Mouse (Mus musculus): ENCODE data around the gene Spata20. TPM values are rescaled to one million over a fixed set of nuclear protein-coding genes. Genes with fewer than 3 reads are reported as not detected.

Spata20 gene
- polyA plus RNA-seq (2015; fragmentation: Nextera tagmentation; extraction: Ambion mirVana), result 0.13 and 0.16 TPM in 2 replicates

GRCm38 (mm10) chr11:94486001-94486400 is at the start of gene Spata20:
Spata20 (minus strand) TSS chr11:94486179.
- WGBS, result 4% methylated on average over 24 of the region's 24 CpGs
- H3K4me1 ChIP-seq (ENCODE audit: control insufficient read depth, insufficient read depth, low read length), result 0 out of 2 replicates have a peak, but pooled peaks cover 4% of the 10 kb centered on the region
- H3K36me3 ChIP-seq (ENCODE audit: control insufficient read depth, insufficient read depth, low read length), result no peaks in the 10 kb centered on the region
- H3K4me2 ChIP-seq (ENCODE audit: low read depth, low read length), result peak within 1 kb of the TSS; percentile 47
- peak within 1 kb of the TSS; percentile 27; the same call in 1 of the 2 replicates for H3K4me3 ChIP-seq (ENCODE audit: low read length)
- no peak within 1 kb of the TSS for H3K27ac ChIP-seq (ENCODE audit: low read length)
- H3K9me3 ChIP-seq (ENCODE audit: control insufficient read depth, low read length), result no peaks in the 10 kb centered on the region
- H3K27me3 ChIP-seq (replicated peaks; ENCODE audit: control insufficient read depth, insufficient read depth, low read length), result peaks cover 7% of the 10 kb centered on the region; the same call in 1 of the 2 replicates
- peak; percentile 66; the same call in 1 of the 2 replicates for ATAC-seq
- H3K9ac ChIP-seq (ENCODE audit: low read depth, low read length), result no peak within 1 kb of the TSS

GRCm38 (mm10) chr11:94533171-94533570 is 47.2 kb upstream of the Spata20 start:
- H3K4me2 ChIP-seq (ENCODE audit: low read depth, low read length), result no peak overlapping the region
- WGBS, result 81% methylated on average over 8 of the region's 8 CpGs

GRCm38 (mm10) chr11:94528879-94529278 is 42.9 kb upstream of the Spata20 start:
- no peak overlapping the region for H3K4me3 ChIP-seq (ENCODE audit: low read length)
- WGBS, result 41% methylated on average over 3 of the region's 3 CpGs
- H3K27ac ChIP-seq (ENCODE audit: low read length), result no peak overlapping the region
- H3K4me2 ChIP-seq (ENCODE audit: low read depth, low read length), result no peak overlapping the region
- no peak for ATAC-seq
- peaks cover 10% of the 10 kb centered on the region; the same call in 1 of the 2 replicates for H3K4me1 ChIP-seq (ENCODE audit: control insufficient read depth, insufficient read depth, low read length)
- no peak overlapping the region for H3K9ac ChIP-seq (ENCODE audit: low read depth, low read length)
- no peaks in the 10 kb centered on the region for H3K36me3 ChIP-seq (ENCODE audit: control insufficient read depth, insufficient read depth, low read length)
- no peaks in the 10 kb centered on the region for H3K27me3 ChIP-seq (replicated peaks; ENCODE audit: control insufficient read depth, insufficient read depth, low read length)
- H3K9me3 ChIP-seq (ENCODE audit: control insufficient read depth, low read length), result no peaks in the 10 kb centered on the region

More at GRCm38 (mm10) chr11:94533171-94533570, 47.2 kb upstream of the Spata20 start:
- H3K36me3 ChIP-seq (ENCODE audit: control insufficient read depth, insufficient read depth, low read length), result no peaks in the 10 kb centered on the region
- H3K27ac ChIP-seq (ENCODE audit: low read length), result no peak overlapping the region
- no peak for ATAC-seq
- no peak overlapping the region for H3K4me3 ChIP-seq (ENCODE audit: low read length)
- H3K4me1 ChIP-seq (ENCODE audit: control insufficient read depth, insufficient read depth, low read length), result peaks cover 8% of the 10 kb centered on the region; the same call in 1 of the 2 replicates
- no peaks in the 10 kb centered on the region for H3K27me3 ChIP-seq (replicated peaks; ENCODE audit: control insufficient read depth, insufficient read depth, low read length)
- H3K9ac ChIP-seq (ENCODE audit: low read depth, low read length), result no peak overlapping the region
- H3K9me3 ChIP-seq (ENCODE audit: control insufficient read depth, low read length), result no peaks in the 10 kb centered on the region

- Histone ChIP-seq H3K4me1 (ENCODE audit: control insufficient read depth, insufficient read depth, low read length) (peaks cover 6% of the 10 kb centered on the region; the same call in 1 of the 2 replicates), H3K36me3 (ENCODE audit: control insufficient read depth, insufficient read depth, low read length) (no peaks in the 10 kb centered on the region), H3K4me3 (ENCODE audit: low read length) (no peak overlapping the region), H3K27ac (ENCODE audit: low read length) (peak overlapping the region; percentile 50), H3K9me3 (ENCODE audit: control insufficient read depth, low read length) (no peaks in the 10 kb centered on the region), H3K9ac (ENCODE audit: low read depth, low read length) (no peak overlapping the region), H3K27me3 (replicated peaks; ENCODE audit: control insufficient read depth, insufficient read depth, low read length) (no peaks in the 10 kb centered on the region), H3K4me2 (ENCODE audit: low read depth, low read length) (no peak overlapping the region)
- ATAC-seq, result 0 out of 2 replicates have a peak, but pooled peaks have one; percentile 27
- 43% methylated on average over 9 of the region's 9 CpGs for WGBS
These were observed 40.3 kb upstream of the Spata20 start for GRCm38 (mm10) chr11:94526171-94526879.

- no peaks in the 10 kb centered on the region for H3K36me3 ChIP-seq (ENCODE audit: control insufficient read depth, insufficient read depth, low read length)
- no peak within 1 kb of the TSS for H3K27ac ChIP-seq (ENCODE audit: low read length)
- H3K27me3 ChIP-seq (replicated peaks; ENCODE audit: control insufficient read depth, insufficient read depth, low read length), result no peaks in the 10 kb centered on the region
- H3K9me3 ChIP-seq (ENCODE audit: control insufficient read depth, low read length), result no peaks in the 10 kb centered on the region
- peak within 1 kb of the TSS; percentile 89 for H3K4me2 ChIP-seq (ENCODE audit: low read depth, low read length)
- 1% methylated on average over 42 of the region's 42 CpGs for WGBS
- peak; percentile 78 for ATAC-seq
- peaks cover under 1% of the 10 kb centered on the region; the same call in 1 of the 2 replicates for H3K4me1 ChIP-seq (ENCODE audit: control insufficient read depth, insufficient read depth, low read length)
- H3K4me3 ChIP-seq (ENCODE audit: low read length), result peak within 1 kb of the TSS; percentile 61
- peak within 1 kb of the TSS; percentile 67 for H3K9ac ChIP-seq (ENCODE audit: low read depth, low read length)
These were observed 35.4 kb upstream of the Spata20 start, which contains the start of gene Mycbpap for GRCm38 (mm10) chr11:94521219-94521843. Mycbpap (minus strand) TSS chr11:94521742.

GRCm38 (mm10) chr11:94513452-94513851 is 27.5 kb upstream of the Spata20 start:
- H3K27ac ChIP-seq (ENCODE audit: low read length), result no peak overlapping the region
- H3K9me3 ChIP-seq (ENCODE audit: control insufficient read depth, low read length), result no peaks in the 10 kb centered on the region
- no peaks in the 10 kb centered on the region for H3K36me3 ChIP-seq (ENCODE audit: control insufficient read depth, insufficient read depth, low read length)
- ATAC-seq, result no peak
- no peaks in the 10 kb centered on the region for H3K27me3 ChIP-seq (replicated peaks; ENCODE audit: control insufficient read depth, insufficient read depth, low read length)
- peaks cover 3% of the 10 kb centered on the region; the same call in 1 of the 2 replicates for H3K4me1 ChIP-seq (ENCODE audit: control insufficient read depth, insufficient read depth, low read length)
- no peak overlapping the region for H3K9ac ChIP-seq (ENCODE audit: low read depth, low read length)
- 38% methylated on average over 9 of the region's 9 CpGs for WGBS
- no peak overlapping the region for H3K4me2 ChIP-seq (ENCODE audit: low read depth, low read length)
- no peak overlapping the region for H3K4me3 ChIP-seq (ENCODE audit: low read length)

GRCm38 (mm10) chr11:94508976-94509375 is 23.0 kb upstream of the Spata20 start:
- H3K27ac ChIP-seq (ENCODE audit: low read length), result no peak overlapping the region

GRCm38 (mm10) chr11:94501482-94501881 is 15.5 kb upstream of the Spata20 start:
- H3K4me1 ChIP-seq (ENCODE audit: control insufficient read depth, insufficient read depth, low read length), result peaks cover 25% of the 10 kb centered on the region
- no peaks in the 10 kb centered on the region for H3K9me3 ChIP-seq (ENCODE audit: control insufficient read depth, low read length)
- no peak overlapping the region for H3K27ac ChIP-seq (ENCODE audit: low read length)
- WGBS, result 86% methylated on average over 8 of the region's 8 CpGs
- no peak overlapping the region for H3K4me2 ChIP-seq (ENCODE audit: low read depth, low read length)
- H3K4me3 ChIP-seq (ENCODE audit: low read length), result no peak overlapping the region
- no peak overlapping the region for H3K9ac ChIP-seq (ENCODE audit: low read depth, low read length)
- no peaks in the 10 kb centered on the region for H3K36me3 ChIP-seq (ENCODE audit: control insufficient read depth, insufficient read depth, low read length)
- no peaks in the 10 kb centered on the region for H3K27me3 ChIP-seq (replicated peaks; ENCODE audit: control insufficient read depth, insufficient read depth, low read length)
- no peak for ATAC-seq

More at GRCm38 (mm10) chr11:94508976-94509375, 23.0 kb upstream of the Spata20 start:
- no peaks in the 10 kb centered on the region for H3K9me3 ChIP-seq (ENCODE audit: control insufficient read depth, low read length)
- peaks cover 3% of the 10 kb centered on the region; the same call in 1 of the 2 replicates for H3K4me1 ChIP-seq (ENCODE audit: control insufficient read depth, insufficient read depth, low read length)
- H3K27me3 ChIP-seq (replicated peaks; ENCODE audit: control insufficient read depth, insufficient read depth, low read length), result no peaks in the 10 kb centered on the region
- no peak overlapping the region for H3K4me3 ChIP-seq (ENCODE audit: low read length)
- H3K9ac ChIP-seq (ENCODE audit: low read depth, low read length), result no peak overlapping the region
- H3K36me3 ChIP-seq (ENCODE audit: control insufficient read depth, insufficient read depth, low read length), result no peaks in the 10 kb centered on the region
- no peak overlapping the region for H3K4me2 ChIP-seq (ENCODE audit: low read depth, low read length)
- WGBS, result 59% methylated on average over 10 of the region's 10 CpGs
- ATAC-seq, result peak; percentile 83

- H3K9ac ChIP-seq (ENCODE audit: low read depth, low read length), result peak overlapping the region; percentile 68; the same call in 1 of the 2 replicates
- ATAC-seq, result no peak
- 22% methylated on average over 8 of the region's 8 CpGs for WGBS
- H3K4me2 ChIP-seq (ENCODE audit: low read depth, low read length), result peak overlapping the region; percentile 87
- peaks cover 25% of the 10 kb centered on the region for H3K4me1 ChIP-seq (ENCODE audit: control insufficient read depth, insufficient read depth, low read length)
- peak overlapping the region; percentile 48 for H3K4me3 ChIP-seq (ENCODE audit: low read length)
- H3K27ac ChIP-seq (ENCODE audit: low read length), result peak overlapping the region; percentile 36; the same call in 1 of the 2 replicates
- H3K27me3 ChIP-seq (replicated peaks; ENCODE audit: control insufficient read depth, insufficient read depth, low read length), result no peaks in the 10 kb centered on the region
- no peaks in the 10 kb centered on the region for H3K9me3 ChIP-seq (ENCODE audit: control insufficient read depth, low read length)
- no peaks in the 10 kb centered on the region for H3K36me3 ChIP-seq (ENCODE audit: control insufficient read depth, insufficient read depth, low read length)
These were observed 14.4 kb upstream of the Spata20 start for GRCm38 (mm10) chr11:94500362-94500761.
